Mouse (Mus musculus) bone marrow macrophage, adult 2 months (primary cell): Measurements from ENCODE around the gene Nav2.

Experiments
- CTCF ChIP-seq: IDR thresholded peaks from 2 replicates; pipeline ENCODE4 v1.5.1; 2012; ENCODE audit warnings: low read depth, mild to moderate bottlenecking, low read length, moderate library complexity
- POLR2A ChIP-seq: IDR thresholded peaks from 2 replicates; pipeline ENCODE4 v1.6.1; 2012; ENCODE audit warnings: mild to moderate bottlenecking, low read depth, low read length, borderline replicate concordance

DNA sequence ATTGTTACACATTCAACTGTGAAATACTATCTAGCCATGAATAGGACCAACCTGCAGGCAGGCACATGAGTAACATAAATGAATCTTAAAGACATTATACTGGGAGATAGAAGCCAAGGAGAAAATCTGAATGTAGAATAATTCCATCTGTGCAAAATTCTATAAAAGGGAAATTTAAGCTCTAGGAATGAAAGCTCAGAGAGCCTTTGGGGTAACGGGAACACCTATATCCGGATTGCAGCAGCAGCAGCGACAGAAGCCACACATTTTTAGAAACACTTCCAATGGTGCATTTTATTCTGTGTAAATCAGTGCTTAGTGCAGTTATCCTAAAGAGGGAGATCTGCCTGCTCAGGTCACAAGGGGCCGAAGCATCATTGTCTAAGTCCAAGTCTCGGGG is 280.8 kb downstream of the Nav2 start:
- TF ChIP-seq CTCF = no peak
- no peak for TF ChIP-seq POLR2A
